Mouse (Mus musculus) testis, adult 2 months (tissue): ENCODE measurements around the gene Tbca.

ENCODE experiments used
- CTCF ChIP-seq: fragments of 200-500 bp; IDR thresholded peaks from 2 replicates; pipeline ENCODE4 v1.5.1; 2012; ENCODE audit warnings: low read depth, mild to moderate bottlenecking, inconsistent platforms, low read length, moderate library complexity; ENCODE audit not compliant: control insufficient read depth, insufficient read depth, insufficient replicate concordance
- POLR2A ChIP-seq: fragments of 200-500 bp; IDR thresholded peaks from 2 replicates; pipeline ENCODE4 v1.6.1; 2012; ENCODE audit warnings: low read depth, mild to moderate bottlenecking, inconsistent platforms, low read length, moderate library complexity; ENCODE audit not compliant: control insufficient read depth

- no peak for TF ChIP-seq POLR2A
- no peak for TF ChIP-seq CTCF
Observed at GRCm38 (mm10) chr13:94870071-94870460, 81.4 kb downstream of the Tbca start.
